Mouse (Mus musculus): ENCODE data around the gene Frat1.

Gene Frat1

DNA sequence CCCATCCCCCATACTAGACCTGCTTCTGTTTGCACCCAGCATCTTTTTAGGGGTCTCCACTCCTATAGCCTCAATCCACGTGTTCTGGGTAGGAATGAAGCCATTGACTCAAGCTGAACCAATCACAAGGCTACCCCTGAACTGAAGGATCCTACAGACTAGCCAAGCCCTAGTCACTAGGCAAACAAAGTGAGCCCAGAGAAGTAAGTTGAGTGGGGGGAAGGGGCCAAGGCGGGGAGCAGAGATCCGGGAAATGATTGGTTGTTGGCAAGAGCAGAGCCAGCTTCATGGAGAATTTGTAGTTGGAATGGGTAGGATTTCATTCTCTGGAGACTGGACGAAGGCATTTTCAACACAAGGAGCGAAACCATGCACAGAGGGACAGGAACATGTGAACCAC lies 12.9 kb upstream of the Frat1 start:
- DNase-seq, result peak in 1 of 2 experiments; percentile 48

- DNase-seq, result no peak
Measured at GRCm38 (mm10) chr19:41817325-41817724, 12.4 kb upstream of the Frat1 start.

GRCm38 (mm10) chr19:41818749-41819148 lies 11.0 kb upstream of the Frat1 start:
- DNase-seq, result no peak

DNA sequence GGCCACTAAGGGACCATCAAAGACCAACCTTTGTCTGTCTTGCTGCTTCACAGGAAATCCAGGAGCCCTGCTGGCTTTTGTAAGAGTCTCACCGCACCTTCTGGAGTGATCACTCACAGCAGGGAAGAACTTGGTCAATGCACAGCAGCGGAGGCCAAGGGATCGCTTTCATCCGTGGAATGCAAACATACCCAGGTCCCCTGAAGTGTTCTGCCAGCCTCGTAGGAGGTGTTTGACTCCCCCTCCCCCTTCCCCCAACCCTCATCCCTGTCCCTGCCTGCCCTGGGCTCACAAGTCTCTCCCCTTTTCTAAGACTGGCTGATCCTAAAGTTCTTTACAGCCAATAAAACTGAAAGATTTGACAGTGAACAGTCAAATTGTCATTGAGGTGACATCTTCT lies 8.3 kb upstream of the Frat1 start:
- DNase-seq, result peak; percentile 35 to 69

- no peak for DNase-seq
Measured at GRCm38 (mm10) chr19:41822589-41822988, 7.2 kb upstream of the Frat1 start.

- DNase-seq, result no peak
Measured at GRCm38 (mm10) chr19:41824950-41825349, 4.8 kb upstream of the Frat1 start.

DNA sequence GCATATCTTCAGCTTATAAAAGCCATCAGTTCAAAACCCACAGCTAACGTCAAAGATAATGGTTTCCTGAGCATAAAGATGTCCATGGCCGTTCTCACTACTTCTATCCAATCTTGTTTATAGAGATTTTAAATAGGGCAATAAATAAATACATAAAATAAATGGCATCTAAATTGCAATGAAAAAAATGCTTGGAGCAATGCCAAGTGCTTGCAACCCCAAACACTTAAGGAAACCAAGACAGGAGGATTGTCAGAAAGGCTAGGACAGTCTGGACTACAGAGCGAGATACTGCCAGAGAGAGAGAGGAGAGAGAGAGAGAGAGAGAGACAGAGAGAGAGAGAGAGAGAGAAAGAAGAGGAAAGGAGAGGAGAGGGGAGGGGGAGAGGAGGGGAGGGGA lies 3.2 kb upstream of the Frat1 start:
- no peak for DNase-seq

DNA sequence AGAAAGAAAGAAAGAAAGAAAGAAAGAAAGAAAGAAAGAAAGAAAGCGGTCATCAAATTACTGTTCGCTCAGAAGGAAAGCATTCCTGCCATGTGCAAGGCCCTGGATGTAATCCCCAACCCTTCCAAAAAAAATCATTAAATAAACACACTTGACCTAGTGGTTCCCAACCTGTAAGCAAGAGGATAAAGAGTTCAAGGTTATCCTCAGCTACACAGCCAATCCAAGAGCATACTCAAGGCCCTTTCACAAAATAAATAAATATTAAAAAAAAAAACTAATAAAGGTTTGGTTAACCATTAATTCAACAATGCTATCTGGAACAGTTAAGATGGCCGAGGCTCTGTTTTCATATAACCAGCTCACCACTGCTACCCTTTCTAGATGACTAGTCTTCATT lies 829 bp upstream of the Frat1 start:
- DNase-seq, result no peak

GRCm38 (mm10) chr19:41830106-41831031 lies 599 bp downstream of the Frat1 start:
- peak; percentile 85 to 89 for DNase-seq

GRCm38 (mm10) chr19:41831101-41831570 lies 1.4 kb downstream of the Frat1 start:
- peak; percentile 26 to 44 for DNase-seq

- no peak for DNase-seq
Measured at GRCm38 (mm10) chr19:41831718-41832391, 2.1 kb downstream of the Frat1 start.

DNA sequence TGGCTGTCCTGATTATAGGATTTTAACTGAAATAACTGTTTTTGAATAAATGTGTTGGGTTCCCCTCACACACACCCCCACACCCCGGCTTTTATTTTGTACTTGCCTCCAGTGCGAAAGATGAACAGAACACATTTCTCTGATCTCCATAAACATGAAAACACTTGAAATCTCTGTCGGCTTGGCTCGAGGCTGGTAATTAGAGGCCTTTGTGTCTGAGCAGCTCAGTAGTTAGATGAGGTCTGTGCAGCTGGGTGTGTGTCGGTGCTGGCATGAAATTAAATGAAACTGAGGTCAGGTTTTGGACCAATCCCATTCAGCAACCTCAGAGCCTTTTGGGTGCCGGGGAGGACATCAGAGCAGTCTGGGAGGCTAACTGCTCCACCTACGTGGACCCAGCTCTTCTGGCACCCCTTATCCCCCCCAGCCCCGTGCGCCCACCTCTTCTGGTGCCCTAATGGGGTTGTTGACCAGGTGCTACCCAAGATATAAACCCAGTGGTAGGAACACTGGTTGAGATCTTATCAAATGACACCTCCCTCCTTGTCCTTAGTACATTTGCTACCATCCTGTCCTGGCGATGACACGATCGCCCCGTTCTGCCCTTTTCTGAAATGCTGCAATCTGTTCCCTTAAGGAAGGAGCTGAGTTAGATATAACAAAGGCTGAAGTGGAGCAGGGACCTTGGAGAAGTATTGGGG lies 2.9 kb downstream of the Frat1 start:
- DNase-seq, result no peak

DNA sequence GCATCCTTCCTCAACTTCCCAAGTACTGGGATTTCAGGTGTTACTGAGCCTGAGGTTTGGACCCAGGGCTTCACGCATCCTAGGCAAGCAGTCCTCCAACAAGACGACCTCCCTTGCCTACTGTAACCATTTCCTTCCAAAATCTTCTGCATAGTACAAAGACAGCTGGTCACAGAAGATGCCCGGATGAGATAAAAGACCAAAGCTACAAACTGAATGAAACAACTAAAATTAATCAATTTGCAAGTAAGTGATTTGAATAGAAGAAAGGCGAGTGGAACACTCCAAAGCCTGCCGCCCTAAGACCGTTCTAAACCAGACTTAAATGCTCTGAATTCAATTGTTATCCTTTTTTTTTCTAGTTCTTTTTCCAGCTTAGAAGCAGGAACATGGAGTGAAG lies 5.6 kb downstream of the Frat1 start:
- no peak for DNase-seq

DNA sequence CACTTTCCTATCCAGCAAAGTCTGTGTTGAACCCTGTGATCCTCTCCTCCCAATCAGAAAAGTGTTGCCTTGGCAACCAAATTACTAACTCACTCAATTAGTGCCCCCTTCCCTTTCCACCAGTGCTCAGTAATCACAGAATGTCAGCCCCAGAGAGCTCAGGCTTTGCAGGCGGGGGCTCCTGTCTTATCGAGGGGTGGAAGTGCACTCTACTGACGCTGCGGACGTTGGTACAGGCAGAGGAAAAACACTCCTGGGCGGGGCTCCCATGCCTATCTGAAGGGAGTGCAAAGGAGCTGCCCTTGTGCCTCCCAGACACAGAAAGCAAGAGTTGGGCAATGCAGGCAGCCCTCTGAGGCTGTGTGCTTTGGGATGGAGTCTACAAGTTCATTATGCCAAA lies 6.0 kb downstream of the Frat1 start:
- peak; percentile 47 to 56 for DNase-seq

GRCm38 (mm10) chr19:41836719-41837118 lies 6.9 kb downstream of the Frat1 start:
- DNase-seq, result no peak

DNA sequence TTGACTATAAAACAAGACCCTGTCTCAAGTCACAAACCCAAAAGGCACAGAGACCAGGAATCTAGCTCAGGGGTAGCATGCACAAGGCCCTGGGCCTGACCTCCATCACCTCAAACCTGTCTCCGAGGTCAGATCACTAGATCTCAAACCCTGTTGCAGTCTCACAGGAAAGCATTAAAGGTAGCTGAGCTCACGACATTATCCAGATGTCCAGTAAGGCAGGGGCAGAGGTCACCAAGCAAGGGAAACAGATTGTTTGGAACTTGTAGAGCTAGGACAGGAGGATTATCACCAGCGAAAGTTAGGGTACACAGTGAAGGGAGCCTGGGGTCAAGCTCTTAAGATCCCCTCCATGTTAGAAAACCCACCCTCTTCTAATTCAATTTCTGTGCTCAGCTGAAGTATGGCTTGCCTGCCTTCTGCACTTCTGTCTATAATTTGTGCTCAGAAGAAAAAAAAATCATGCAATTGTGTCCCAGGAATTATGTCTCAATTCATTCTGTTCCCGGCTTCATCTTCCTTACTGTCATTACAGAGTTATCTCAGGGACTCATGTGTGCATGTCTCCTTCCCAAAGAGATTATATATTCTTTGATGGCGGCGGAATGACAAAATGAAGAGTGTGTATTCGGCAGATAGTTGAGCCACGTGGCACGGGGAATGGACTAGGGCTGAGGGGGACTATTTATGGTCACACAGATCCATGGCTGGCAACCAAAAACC lies 7.6 kb downstream of the Frat1 start:
- no peak for DNase-seq

GRCm38 (mm10) chr19:41837917-41838261 lies 8.1 kb downstream of the Frat1 start:
- DNase-seq, result peak; percentile 43 to 48

GRCm38 (mm10) chr19:41838808-41839207 lies 9.0 kb downstream of the Frat1 start:
- DNase-seq, result no peak

DNA sequence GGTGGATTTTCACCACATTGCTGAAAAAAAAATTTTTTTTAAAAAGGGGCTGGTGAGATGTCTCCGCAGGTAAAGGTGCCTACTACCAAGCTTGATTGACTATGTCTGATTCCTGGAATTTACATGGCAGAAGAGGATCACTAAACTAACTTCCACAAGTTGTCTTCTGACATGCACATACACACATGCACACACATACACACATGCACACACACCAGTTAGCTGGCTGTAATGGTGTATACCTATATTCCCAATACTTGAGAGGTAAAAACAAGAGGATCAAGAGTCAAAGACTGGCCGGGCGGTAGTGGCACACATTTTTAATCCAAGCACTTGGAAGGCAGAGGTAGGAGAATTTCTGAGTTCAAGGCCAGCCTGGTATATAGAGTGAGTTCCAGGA lies 9.9 kb downstream of the Frat1 start:
- no peak for DNase-seq

GRCm38 (mm10) chr19:41841105-41841750 lies 11.5 kb downstream of the Frat1 start:
- no peak for DNase-seq

DNA sequence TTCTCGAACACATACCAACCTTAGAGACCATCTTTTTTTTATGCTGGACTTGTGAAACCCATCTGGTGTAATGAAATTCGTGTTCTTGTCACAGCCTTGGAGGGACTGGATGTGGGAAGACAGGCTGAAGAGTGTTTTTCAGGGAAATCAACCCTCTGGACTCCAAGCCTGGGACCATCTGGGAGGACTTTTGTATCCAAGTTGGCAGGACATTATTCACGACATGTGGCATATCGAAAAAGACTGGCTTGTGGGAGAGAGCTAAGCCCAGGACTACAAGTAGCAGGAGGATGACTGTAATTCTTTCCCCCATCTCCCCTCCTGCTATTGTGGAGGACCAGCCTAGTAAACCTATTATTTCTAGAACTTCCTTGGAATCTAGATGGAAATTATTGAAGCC lies 12.4 kb downstream of the Frat1 start:
- no peak for DNase-seq

- DNase-seq, result peak; percentile 33 to 37
Measured at GRCm38 (mm10) chr19:41842706-41843105, 12.9 kb downstream of the Frat1 start.
